Mouse (Mus musculus) myocyte (in vitro differentiated cells): ENCODE data around the gene Gata2.

ENCODE experiments used
- CEBPB ChIP-seq: IDR thresholded peaks from 2 replicates; pipeline ENCODE4 v1.6.1; 2011; ENCODE audit warnings: mild to moderate bottlenecking, moderate library complexity; ENCODE audit not compliant: poor library complexity, insufficient read depth, severe bottlenecking
- E2F4 ChIP-seq: IDR thresholded peaks from one replicate; pipeline ENCODE4 v1.6.1; 2011; ENCODE audit warnings: mild to moderate bottlenecking, control low read depth, moderate library complexity; ENCODE audit not compliant: insufficient read depth
- MAX ChIP-seq: IDR thresholded peaks from one replicate; pipeline ENCODE4 v1.6.1; 2011; ENCODE audit warnings: low read depth, mild to moderate bottlenecking, control low read depth
- MYOD1 ChIP-seq, 3 experiments: IDR thresholded peaks; one replicate each; pipeline ENCODE4 v1.6.1; 2011; ENCODE audit warnings: control low read depth in 2 of 3, low read depth in 2 of 3, mild to moderate bottlenecking in 2 of 3, moderate library complexity in 1 of 3; ENCODE audit not compliant: insufficient read length in 2 of 3, control insufficient read depth in 1 of 3
- MYOG ChIP-seq, 3 experiments: IDR thresholded peaks; one replicate each; pipeline ENCODE4 v1.6.1; 2011; ENCODE audit warnings: control low read depth in 2 of 3, low read depth in 2 of 3, mild to moderate bottlenecking in 2 of 3; ENCODE audit not compliant: insufficient read length in 2 of 3, control insufficient read depth in 1 of 3, insufficient read depth in 1 of 3
- POLR2A ChIP-seq: IDR thresholded peaks from one replicate; pipeline ENCODE4 v1.6.1; 2011; ENCODE audit warnings: low read depth, mild to moderate bottlenecking, control low read depth, moderate library complexity; ENCODE audit not compliant: insufficient read length
- POLR2AphosphoS2 ChIP-seq: IDR thresholded peaks from one replicate; pipeline ENCODE4 v1.6.1; 2011; ENCODE audit warnings: low read depth, control low read depth; ENCODE audit not compliant: insufficient read length
- REST ChIP-seq: IDR thresholded peaks from one replicate; pipeline ENCODE4 v1.6.1; 2011; ENCODE audit warnings: mild to moderate bottlenecking, control low read depth, moderate library complexity; ENCODE audit not compliant: insufficient read depth, insufficient read length
- TCF12 ChIP-seq: IDR thresholded peaks from one replicate; pipeline ENCODE4 v1.6.1; 2011; ENCODE audit warnings: mild to moderate bottlenecking, control low read depth; ENCODE audit not compliant: poor library complexity, insufficient read depth, severe bottlenecking
- USF1 ChIP-seq: IDR thresholded peaks from one replicate; pipeline ENCODE4 v1.6.1; 2011; ENCODE audit warnings: low read depth, mild to moderate bottlenecking, control low read depth, moderate library complexity

DNA sequence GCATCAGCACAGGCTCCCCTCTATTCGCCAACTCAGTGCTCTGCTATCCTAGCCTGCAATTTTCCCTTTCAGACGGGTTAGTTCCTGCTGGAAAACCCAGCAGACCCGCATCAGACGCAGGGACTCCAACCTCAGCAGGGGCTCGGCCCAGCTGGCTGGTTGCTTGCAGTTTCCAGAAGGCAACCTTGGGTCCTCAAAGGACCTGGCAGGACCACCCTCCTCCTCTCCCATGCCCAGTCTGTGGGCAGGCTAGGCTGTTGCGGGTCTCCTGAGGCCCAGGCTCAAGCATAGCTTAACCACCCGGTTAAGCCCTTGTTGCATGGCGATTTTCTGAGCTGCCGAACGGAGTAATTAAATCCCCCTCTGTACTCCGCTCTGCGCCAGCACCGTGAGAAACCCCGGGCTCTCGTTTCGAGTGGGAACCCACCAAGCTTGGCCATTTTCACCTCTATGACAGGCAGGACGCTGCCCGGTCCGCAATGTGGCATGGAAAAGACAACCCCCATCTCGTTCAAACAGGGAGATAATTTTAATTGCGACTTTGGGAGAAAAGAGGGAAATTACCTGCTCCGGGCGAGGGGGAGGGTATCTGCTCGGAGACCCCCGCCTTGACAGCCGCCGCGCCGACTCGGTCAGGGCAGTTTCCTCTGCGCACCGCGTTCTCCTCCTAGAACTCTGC, 2.5 kb downstream of the Gata2 start:
- TF ChIP-seq POLR2A: no peak
- no peak for TF ChIP-seq E2F4
- TF ChIP-seq TCF12: no peak
- no peak for TF ChIP-seq USF1
- TF ChIP-seq MYOG (IDR thresholded peaks at IDR 0.05; ENCODE audit: control insufficient read depth in 1 of 3, insufficient read depth in 1 of 3, insufficient read length in 2 of 3, low read depth in 2 of 3): no peak
- no peak for TF ChIP-seq MAX
- TF ChIP-seq POLR2AphosphoS2: no peak
- TF ChIP-seq REST: no peak
- TF ChIP-seq CEBPB: no peak
- TF ChIP-seq MYOD1 (IDR thresholded peaks at IDR 0.05; ENCODE audit: control insufficient read depth in 1 of 3, insufficient read length in 2 of 3, low read depth in 2 of 3): no peak
